Mouse (Mus musculus) adrenal gland, adult 10 weeks (tissue): ENCODE data around the gene Ssxb3. TPM values are rescaled to one million over a fixed set of nuclear protein-coding genes. Genes with fewer than 3 reads are reported as not detected.

Experiments used
- polyA plus RNA-seq: library from polyadenylated mRNA; stranded (reverse); fragments of 350-450 nt; fragmentation: Illumina TruSeq; extraction: RNeasy Lipid Tissue Mini Kit (QIAGEN cat#74804); gene quantifications from one replicate; pipeline ENCODE4 v1.2.3, GENCODE M21; 2014; ENCODE audit warnings: low read depth, low replicate concordance

Ssxb3 gene
- not detected for polyA plus RNA-seq

GRCm38 (mm10) chrX:8591716-8592115 lies at the start of gene Ssxb3:
Gene Ssxb3 (minus strand): TSS chrX:8591816.

GRCm38 (mm10) chrX:8548155-8548554 lies 43.5 kb downstream of the Ssxb3 start, which contains the start of gene Ssxb6:
Gene Ssxb6 (minus strand): TSS chrX:8548255.

Other genes starting within 250 kb of the Ssxb3 start
- gene Ssxb9, start 224.8 kb downstream of the Ssxb3 start, polyA plus RNA-seq: not detected
- gene Ssxb1, start 178.5 kb downstream of the Ssxb3 start, polyA plus RNA-seq: not detected
- gene Ssxb2, start 130.1 kb downstream of the Ssxb3 start, polyA plus RNA-seq: not detected
- gene Gm14459, start 66.9 kb downstream of the Ssxb3 start, polyA plus RNA-seq: not detected
- gene Ssxb6, start 43.6 kb downstream of the Ssxb3 start, polyA plus RNA-seq: not detected
- not detected for gene Ssxb8, start 99.0 kb upstream of the Ssxb3 start, polyA plus RNA-seq
- not detected for gene Ssx9, start 156.6 kb upstream of the Ssxb3 start, polyA plus RNA-seq
- not detected for gene Ssxb5, start 211.9 kb upstream of the Ssxb3 start, polyA plus RNA-seq